Mouse (Mus musculus) kidney, postnatal 0 days (tissue): ENCODE data around the gene Arap2. TPM values are rescaled to one million over a fixed set of nuclear protein-coding genes. Genes with fewer than 3 reads are reported as not detected.
A peak's percentile ranks its signal among the peaks of the same experiment; 100 is the strongest.

Experiments used
- ATAC-seq: fragments of 200-750 bp; cut with Nextera tagmentation; replicated peaks from 2 replicates; pipeline ENCODE4 v1.8.0; 2017; ENCODE audit warnings: low read depth, moderate number of reproducible peaks, moderate TSS enrichment, moderate library complexity; ENCODE audit not compliant: low FRiP score
- DNase-seq: peaks from one replicate; pipeline ENCODE4 v3.0.0-alpha.2; 2016; ENCODE audit warnings: low spot score
- H3K27ac ChIP-seq: fragments of 300-500 bp; sonication (generic); 2 replicates; pipeline ENCODE4 v1.5.1; 2014; ENCODE audit warnings: mild to moderate bottlenecking
- H3K27me3 ChIP-seq: fragments of 300-500 bp; sonication (generic); 2 replicates; pipeline ENCODE4 v1.6.1; 2014; ENCODE audit warnings: low read length, mixed read lengths; ENCODE audit not compliant: insufficient read depth
- H3K36me3 ChIP-seq: fragments of 300-500 bp; sonication (generic); 2 replicates; pipeline ENCODE4 v1.6.1; 2014; ENCODE audit warnings: low read length, mixed read lengths; ENCODE audit not compliant: insufficient read depth
- H3K4me1 ChIP-seq: fragments of 300-500 bp; sonication (generic); replicated peaks from 2 replicates; pipeline ENCODE4 v1.6.1; 2014; ENCODE audit warnings: antibody characterized with exemption, low read length, mixed read lengths; ENCODE audit not compliant: insufficient read depth
- H3K4me2 ChIP-seq: fragments of 300-500 bp; sonication (generic); 2 replicates; pipeline ENCODE4 v1.6.1; 2014; ENCODE audit warnings: mild to moderate bottlenecking, low read length, moderate library complexity, mixed read lengths
- H3K4me3 ChIP-seq: fragments of 300-500 bp; sonication (generic); replicated peaks from 2 replicates; pipeline ENCODE4 v1.5.1; 2014; ENCODE audit warnings: low read depth, low read length
- H3K9ac ChIP-seq: fragments of 300-500 bp; sonication (generic); 2 replicates; pipeline ENCODE4 v1.6.1; 2014; ENCODE audit warnings: low read depth, low read length
- H3K9me3 ChIP-seq: fragments of 300-500 bp; sonication (generic); replicated peaks from 2 replicates; pipeline ENCODE4 v1.6.1; 2016; ENCODE audit warnings: low read length, inconsistent platforms, mixed read lengths
- CTCF ChIP-seq: IDR thresholded peaks from 2 replicates; pipeline ENCODE4 v1.5.1; 2016; ENCODE audit warnings: antibody characterized with exemption, low read depth, mild to moderate bottlenecking, moderate library complexity
- WGBS: fragments of 180-500 bp; shearing (Covaris S2); extraction: QIAGEN DNeasy Blood & Tissue Kit; methylation state at CpG from one replicate; pipeline ENCODE4 v1.1.7; 2014; 5-methylcytosine and 5-hydroxymethylcytosine counted together
- polyA plus RNA-seq: library from polyadenylated mRNA; unstranded; fragments of >200 nt; fragmentation: Nextera tagmentation; extraction: Ambion mirVana; gene quantifications from 2 replicates; pipeline ENCODE4 v1.2.1, GENCODE M21; 2015

Gene Arap2
- polyA plus RNA-seq = 5.4 and 9.5 TPM in 2 replicates

DNA sequence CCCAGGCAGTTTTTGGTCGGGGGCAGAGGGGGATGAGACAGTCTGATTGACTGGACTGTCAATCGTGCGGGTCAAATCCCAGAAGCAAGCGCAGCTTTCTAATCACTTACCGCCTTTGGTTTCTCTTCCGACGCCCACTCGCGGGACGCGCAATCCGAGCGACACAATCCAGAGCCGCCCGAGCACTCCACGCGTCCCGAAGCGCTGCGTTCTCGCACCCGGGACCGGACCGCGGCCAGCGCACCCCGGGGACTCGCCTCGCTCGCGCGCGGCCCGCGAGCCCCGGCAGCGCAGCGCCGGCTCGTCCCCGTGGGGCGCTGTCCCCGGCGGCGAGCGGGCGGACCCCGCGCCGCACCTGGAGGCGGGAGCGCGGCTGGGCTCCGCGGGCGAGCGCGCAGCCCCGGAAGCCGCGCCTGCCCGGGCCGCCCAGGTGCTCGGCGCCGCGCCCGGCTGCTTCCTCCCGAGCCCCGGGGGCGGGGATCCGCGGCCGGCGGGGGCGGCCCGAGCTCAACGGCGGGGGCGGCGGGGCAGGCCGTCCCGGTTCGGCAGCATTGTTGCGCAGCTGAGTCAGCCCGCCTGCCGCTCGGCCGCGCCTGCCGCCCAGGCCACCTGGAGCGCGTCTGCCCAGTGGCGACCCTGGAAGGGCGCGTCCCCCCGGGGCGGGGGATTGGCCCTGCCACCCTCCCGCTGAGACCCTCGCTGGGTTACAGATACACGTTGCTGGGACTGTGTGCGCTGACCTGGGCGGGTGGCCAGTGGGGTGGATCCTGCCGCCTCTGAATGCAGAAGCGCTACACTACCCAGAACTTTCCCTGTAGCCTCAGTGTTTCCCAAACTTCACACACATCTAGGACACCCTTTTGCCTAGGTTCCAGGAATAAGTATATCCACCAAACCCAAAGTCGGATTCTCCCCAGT, at the start of gene Arap2:
Gene Arap2, minus strand, starts transcription at position 376 of the 918 bp plus-strand sequence.
- DNase-seq (peak; percentile 60), ATAC-seq (peak; percentile 94)
- H3K4me3 ChIP-seq = peak within 1 kb of the TSS; percentile 62
- peak within 1 kb of the TSS; percentile 50; the same call in 1 of the 2 replicates for H3K27ac ChIP-seq
- TF ChIP-seq CTCF = no peak
- no peaks in the 10 kb centered on the region for H3K4me1 ChIP-seq
- peak within 1 kb of the TSS; percentile 85 for H3K4me2 ChIP-seq
- WGBS = under 1% methylated on average over 88 of the region's 106 CpGs
- no peaks in the 10 kb centered on the region for H3K9me3 ChIP-seq
- H3K27me3 ChIP-seq = no peaks in the 10 kb centered on the region
- H3K9ac ChIP-seq = peak within 1 kb of the TSS; percentile 63
- no peaks in the 10 kb centered on the region for H3K36me3 ChIP-seq

DNA sequence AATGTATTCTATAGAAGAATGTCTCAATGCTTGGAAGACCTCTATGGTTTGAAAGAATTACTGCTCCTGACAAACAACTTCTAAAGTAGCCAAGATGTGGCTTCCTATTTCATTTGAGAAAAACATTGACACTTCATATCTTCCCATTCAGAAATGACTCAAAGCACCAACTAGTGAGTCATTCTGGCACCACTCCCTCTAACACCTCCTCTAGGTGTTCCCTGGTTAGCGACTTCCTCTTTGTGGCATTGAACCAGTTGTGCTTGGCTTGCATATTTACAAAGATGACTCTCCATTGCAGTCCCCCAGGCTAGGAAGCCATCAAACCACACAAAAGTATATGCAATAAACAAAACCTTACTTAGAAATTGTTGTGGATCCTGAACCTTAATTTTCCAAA, 49.8 kb upstream of the Arap2 start:
- H3K9ac ChIP-seq = no peak overlapping the region
- H3K9me3 ChIP-seq = no peaks in the 10 kb centered on the region
- H3K4me2 ChIP-seq = no peak overlapping the region
- DNase-seq = no peak
- H3K4me3 ChIP-seq = no peak overlapping the region
- H3K27ac ChIP-seq = no peak overlapping the region
- no peaks in the 10 kb centered on the region for H3K36me3 ChIP-seq
- WGBS = 72% methylated on average over 1 of the region's 1 CpGs
- no peak for ATAC-seq
- no peak for TF ChIP-seq CTCF
- H3K4me1 ChIP-seq = no peaks in the 10 kb centered on the region
- H3K27me3 ChIP-seq = no peaks in the 10 kb centered on the region

DNA sequence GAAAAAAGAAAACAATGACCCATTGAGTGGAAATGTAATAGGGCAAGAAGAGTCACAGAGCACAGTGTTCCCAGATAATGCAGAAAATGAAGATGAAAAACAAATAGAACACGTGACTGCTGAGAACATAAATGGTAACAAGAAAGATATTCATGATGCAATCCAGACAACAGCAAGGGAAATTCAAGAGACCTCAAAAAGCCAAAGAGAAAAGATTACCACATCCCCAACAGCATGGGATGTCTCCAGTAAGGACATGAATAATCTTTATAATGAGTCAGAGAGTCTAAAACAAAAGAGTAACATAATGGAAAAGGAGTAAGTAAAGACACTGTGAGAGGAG, 48.1 kb upstream of the Arap2 start:
- ATAC-seq = no peak
- H3K36me3 ChIP-seq = no peaks in the 10 kb centered on the region
- no peaks in the 10 kb centered on the region for H3K9me3 ChIP-seq
- H3K4me2 ChIP-seq = no peak overlapping the region
- no peaks in the 10 kb centered on the region for H3K27me3 ChIP-seq
- no peak overlapping the region for H3K4me3 ChIP-seq
- DNase-seq = no peak
- H3K27ac ChIP-seq = no peak overlapping the region
- H3K4me1 ChIP-seq = no peaks in the 10 kb centered on the region
- no peak overlapping the region for H3K9ac ChIP-seq
- WGBS = 76% methylated on average over 1 of the region's 1 CpGs
- TF ChIP-seq CTCF = no peak

DNA sequence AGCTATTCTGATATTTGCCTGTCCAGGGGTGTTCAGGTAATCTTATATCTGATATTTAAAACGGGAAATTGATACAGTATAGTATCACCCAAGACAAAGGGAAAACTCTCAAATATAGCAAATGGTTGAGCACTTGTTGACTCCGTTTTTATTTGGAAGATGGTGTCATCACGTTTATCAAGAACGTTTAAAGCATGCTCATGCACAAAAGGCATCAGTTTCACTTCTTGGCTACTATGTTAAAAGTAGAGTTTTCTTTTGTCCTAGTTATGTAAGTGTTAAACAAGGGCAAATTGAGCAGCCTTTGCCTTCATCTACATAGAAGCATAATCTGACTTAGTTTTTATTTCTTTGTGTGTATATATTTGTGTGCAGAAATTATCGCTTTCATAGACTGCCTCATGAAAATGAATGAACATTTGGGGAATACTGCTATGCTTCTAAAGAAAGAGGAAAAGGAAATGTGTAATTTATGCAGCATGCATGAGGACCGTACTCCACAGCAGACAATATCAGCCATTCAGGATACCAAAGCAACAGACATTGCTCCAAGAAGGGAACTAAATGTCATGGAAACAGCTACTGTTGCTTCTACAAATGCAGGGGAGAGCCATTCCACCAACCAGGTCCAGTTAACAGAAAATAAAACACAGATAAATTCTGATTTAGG, 47.6 kb upstream of the Arap2 start, which contains the start of gene Dthd1:
Gene Dthd1, plus strand, starts transcription at position 422 of the 670 bp plus-strand sequence.
- H3K9ac ChIP-seq = no peak within 1 kb of the TSS
- WGBS = 80% methylated on average over 6 of the region's 6 CpGs
- no peaks in the 10 kb centered on the region for H3K9me3 ChIP-seq
- H3K36me3 ChIP-seq = no peaks in the 10 kb centered on the region
- H3K27me3 ChIP-seq = no peaks in the 10 kb centered on the region
- no peak within 1 kb of the TSS for H3K4me3 ChIP-seq
- H3K4me1 ChIP-seq = no peaks in the 10 kb centered on the region
- DNase-seq (no peak), ATAC-seq (no peak)
- TF ChIP-seq CTCF = no peak
- H3K4me2 ChIP-seq = no peak within 1 kb of the TSS
- H3K27ac ChIP-seq = no peak within 1 kb of the TSS

DNA sequence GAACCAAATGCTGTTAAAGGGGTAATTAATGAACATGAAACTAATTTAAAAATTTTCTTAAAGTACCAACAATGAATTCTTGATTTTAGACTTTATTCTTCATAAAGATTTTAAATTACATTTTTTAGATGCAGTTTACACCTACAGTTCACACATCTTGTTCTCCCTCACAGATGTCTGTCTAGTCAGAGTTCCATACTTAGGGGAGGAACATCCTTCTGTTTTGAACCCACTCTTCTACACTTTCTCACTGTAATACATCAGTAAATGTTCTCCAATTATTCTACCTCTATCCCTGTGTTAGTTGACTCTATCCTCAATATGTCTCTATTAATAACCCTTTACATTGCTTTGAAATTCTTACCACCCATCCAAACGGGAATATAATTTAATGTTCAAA, 26.8 kb upstream of the Arap2 start:
- Histone ChIP-seq H3K4me1 (no peaks in the 10 kb centered on the region), H3K4me2 (no peak overlapping the region), H3K9me3 (no peaks in the 10 kb centered on the region), H3K36me3 (no peaks in the 10 kb centered on the region), H3K4me3 (no peak overlapping the region), H3K27me3 (no peaks in the 10 kb centered on the region), H3K9ac (no peak overlapping the region), H3K27ac (no peak overlapping the region)
- DNase-seq (no peak), ATAC-seq (no peak)
- 92% methylated on average over 1 of the region's 1 CpGs for WGBS
- TF ChIP-seq CTCF = no peak

DNA sequence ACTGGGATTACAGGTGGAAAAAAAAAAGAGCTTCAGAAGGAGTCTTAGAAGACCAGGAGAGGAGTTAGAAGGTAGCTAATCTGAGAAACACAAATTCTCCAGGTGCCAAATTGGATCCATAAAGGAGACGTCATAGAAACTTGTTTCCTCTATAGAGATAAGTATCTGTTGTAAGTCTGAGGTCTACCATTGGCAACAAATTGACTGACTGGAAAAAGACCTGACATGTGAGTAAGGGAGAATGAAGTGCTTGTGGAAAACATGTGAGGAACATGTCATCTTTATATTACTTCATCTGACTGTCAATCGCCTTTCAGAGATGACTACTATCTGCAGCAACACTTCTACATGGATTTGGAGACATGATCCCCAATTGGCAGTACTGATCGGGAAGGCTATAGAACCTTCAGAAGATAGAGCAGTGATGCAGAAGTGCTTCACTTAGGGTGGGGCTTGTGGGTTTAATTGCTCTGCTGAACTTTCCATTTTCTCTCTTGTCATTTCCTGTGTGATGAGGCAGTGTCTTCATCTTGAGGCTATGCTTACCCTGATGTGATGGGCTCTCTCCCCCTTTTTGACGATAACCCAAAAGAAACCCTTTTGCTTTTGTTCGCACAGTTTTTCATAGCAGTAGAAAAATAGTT, 25.1 kb upstream of the Arap2 start:
- WGBS = 91% methylated on average over 5 of the region's 5 CpGs

More for the DNA sequence above, 25.1 kb upstream of the Arap2 start:
- no peak for TF ChIP-seq CTCF
- no peak overlapping the region for H3K9ac ChIP-seq
- no peaks in the 10 kb centered on the region for H3K27me3 ChIP-seq
- H3K4me3 ChIP-seq = no peak overlapping the region
- DNase-seq = no peak
- ATAC-seq = no peak
- no peaks in the 10 kb centered on the region for H3K9me3 ChIP-seq
- no peaks in the 10 kb centered on the region for H3K36me3 ChIP-seq
- no peaks in the 10 kb centered on the region for H3K4me1 ChIP-seq
- no peak overlapping the region for H3K27ac ChIP-seq
- no peak overlapping the region for H3K4me2 ChIP-seq
